Mouse (Mus musculus) embryonic facial prominence, embryonic 15.5 days (tissue): Measurements from ENCODE around the gene Gjb5. TPM values are rescaled to one million over a fixed set of nuclear protein-coding genes. Genes with fewer than 3 reads are reported as not detected.

ENCODE experiments used
- ATAC-seq: fragments of 200-750 bp; cut with Nextera tagmentation; 2 replicates; pipeline ENCODE4 v1.8.0; 2017; ENCODE audit warnings: low read depth, moderate TSS enrichment; ENCODE audit not compliant: insufficient number of reproducible peaks, low FRiP score, low TSS enrichment
- H3K27ac ChIP-seq: fragments of 300-500 bp; sonication (generic); replicated peaks from 2 replicates; pipeline ENCODE4 v1.5.1; 2015; ENCODE audit warnings: mild to moderate bottlenecking, inconsistent platforms
- H3K27me3 ChIP-seq: fragments of 300-500 bp; sonication (generic); 2 replicates; pipeline ENCODE4 v1.6.1; 2015; ENCODE audit warnings: inconsistent platforms
- H3K36me3 ChIP-seq: fragments of 300-500 bp; sonication (generic); 2 replicates; pipeline ENCODE4 v1.6.1; 2015; ENCODE audit warnings: mild to moderate bottlenecking, inconsistent platforms
- H3K4me1 ChIP-seq: fragments of 300-500 bp; sonication (generic); 2 replicates; pipeline ENCODE4 v1.6.1; 2015; ENCODE audit warnings: inconsistent platforms
- H3K4me2 ChIP-seq: fragments of 300-500 bp; sonication (generic); replicated peaks from 2 replicates; pipeline ENCODE4 v1.6.1; 2015; ENCODE audit warnings: mild to moderate bottlenecking, inconsistent platforms
- H3K4me3 ChIP-seq: fragments of 300-500 bp; sonication (generic); replicated peaks from 2 replicates; pipeline ENCODE4 v1.5.1; 2015; ENCODE audit warnings: mild to moderate bottlenecking, inconsistent platforms
- H3K9ac ChIP-seq: fragments of 300-500 bp; sonication (generic); 2 replicates; pipeline ENCODE4 v1.6.1; 2015; ENCODE audit warnings: inconsistent platforms
- H3K9me3 ChIP-seq: fragments of 300-500 bp; sonication (generic); replicated peaks from 2 replicates; pipeline ENCODE4 v1.6.1; 2016; ENCODE audit warnings: inconsistent platforms
- WGBS: fragments of 180-500 bp; shearing (Covaris S2); methylation state at CpG from one replicate; pipeline ENCODE4 v1.1.7; 2015; 5-methylcytosine and 5-hydroxymethylcytosine counted together
- polyA plus RNA-seq: library from polyadenylated mRNA; unstranded; fragments of >200 nt; fragmentation: Nextera tagmentation; extraction: Ambion mirVana; gene quantifications from 2 replicates; pipeline ENCODE4 v1.2.1, GENCODE M21; 2015

Gjb5 gene
- polyA plus RNA-seq, 1 experiment from 2014 or later = 2.3 TPM

GRCm38 (mm10) chr4:127306915-127307314 lies 51.1 kb downstream of the Gjb5 start:
- no peak overlapping the region for H3K4me2 ChIP-seq
- no peak overlapping the region for H3K9ac ChIP-seq
- ATAC-seq = no peak
- no peaks in the 10 kb centered on the region for H3K36me3 ChIP-seq
- no peak overlapping the region for H3K27ac ChIP-seq
- no peak overlapping the region for H3K4me3 ChIP-seq
- WGBS = 62% methylated on average over 2 of the region's 2 CpGs
- H3K27me3 ChIP-seq = peaks cover 5% of the 10 kb centered on the region; the same call in 1 of the 2 replicates
- H3K4me1 ChIP-seq = no peaks in the 10 kb centered on the region
- no peaks in the 10 kb centered on the region for H3K9me3 ChIP-seq

Other genes starting within 250 kb of the Gjb5 start
- gene Tmem35b, start 234.5 kb downstream of the Gjb5 start, polyA plus RNA-seq = 15.6 and 18.1 TPM in 2 replicates
- gene Dlgap3, start 189.0 kb downstream of the Gjb5 start, polyA plus RNA-seq = 1.7 and 2.0 TPM in 2 replicates
- gene Smim12, start 114.4 kb downstream of the Gjb5 start, polyA plus RNA-seq = 47.5 and 55.4 TPM in 2 replicates
- gene Gja4, start 44.1 kb downstream of the Gjb5 start, polyA plus RNA-seq = 17.7 and 17.8 TPM in 2 replicates
- gene Gjb3, start 27.3 kb downstream of the Gjb5 start, polyA plus RNA-seq = 14.3 and 16.0 TPM in 2 replicates
- gene Gjb4, start 4.1 kb downstream of the Gjb5 start, polyA plus RNA-seq = 4.4 and 5.3 TPM in 2 replicates